7 mouse cellular contexts compared by ENCODE assay signal in genomic region chr17:49171252-49172047, GRCm38 (mm10).
A peak's percentile ranks its signal among the peaks of the same experiment; 100 is the strongest.
DNase-seq lines count a peak whose midpoint lies in the region; ATAC-seq and TF ChIP-seq lines count a peak whose summit lies in the region.

No protein-coding gene starts in this region.

- H3K27me3 ChIP-seq in forebrain, embryonic 15.5 days: no peaks in the 10 kb centered on the region
- H3K27me3 ChIP-seq in hindbrain, embryonic 15.5 days: peaks cover 5% of the 10 kb centered on the region
- no peaks in the 10 kb centered on the region for H3K27me3 ChIP-seq in liver, postnatal 0 days (ENCODE audit: insufficient read depth, low read length)
- no peaks in the 10 kb centered on the region for H3K27me3 ChIP-seq in neural tube, embryonic 14.5 days (ENCODE audit: control insufficient read depth, insufficient read depth, low read length)

- peak overlapping the region; percentile 42 for H3K4me3 ChIP-seq in forebrain, embryonic 15.5 days
- H3K4me3 ChIP-seq in hindbrain, embryonic 15.5 days: peak overlapping the region; percentile 35
- peak overlapping the region; percentile 17; the same call in 1 of the 2 replicates for H3K4me3 ChIP-seq in liver, postnatal 0 days (ENCODE audit: low read depth, low read length)
- peak overlapping the region; percentile 23 for H3K4me3 ChIP-seq in neural tube, embryonic 14.5 days (ENCODE audit: low read depth, low read length)

- no peaks in the 10 kb centered on the region for H3K9me3 ChIP-seq in forebrain, embryonic 15.5 days
- H3K9me3 ChIP-seq in hindbrain, embryonic 15.5 days: no peaks in the 10 kb centered on the region
- H3K9me3 ChIP-seq in liver, postnatal 0 days (ENCODE audit: low read length): no peaks in the 10 kb centered on the region
- H3K9me3 ChIP-seq in neural tube, embryonic 14.5 days (ENCODE audit: control insufficient read depth, low read length): no peaks in the 10 kb centered on the region

- H3K4me1 ChIP-seq in forebrain, embryonic 15.5 days: peaks cover 17% of the 10 kb centered on the region
- peaks cover 21% of the 10 kb centered on the region for H3K4me1 ChIP-seq in hindbrain, embryonic 15.5 days (replicated peaks)
- H3K4me1 ChIP-seq in liver, postnatal 0 days (ENCODE audit: insufficient read depth): peaks cover 6% of the 10 kb centered on the region; the same call in 1 of the 2 replicates
- H3K4me1 ChIP-seq in neural tube, embryonic 14.5 days (ENCODE audit: control insufficient read depth, insufficient read depth, low read length): peaks cover 11% of the 10 kb centered on the region; the same call in 1 of the 2 replicates

- whole genome bisulfite sequencing in forebrain, embryonic 15.5 days: 6% methylated on average over 20 of the region's 20 CpGs
- 6% methylated on average over 20 of the region's 20 CpGs for WGBS in hindbrain, embryonic 15.5 days
- WGBS in liver, postnatal 0 days (ENCODE audit: insufficient replicate concordance): 4% methylated on average over 20 of the region's 20 CpGs
- WGBS in neural tube, embryonic 14.5 days: 6% methylated on average over 20 of the region's 20 CpGs

- no peak for TF ChIP-seq EP300 in liver, postnatal 0 days (IDR thresholded peaks at IDR 0.05; ENCODE audit: low read depth)

- ATAC-seq in activated CD4-positive, CD25-positive, alpha-beta regulatory T cell, adult 4 months: peak; percentile 54
- ATAC-seq in forebrain, embryonic 15.5 days (replicated peaks): peak; percentile 71
- ATAC-seq in hindbrain, embryonic 15.5 days (ENCODE audit: low FRiP score, low read depth): peak; percentile 68
- ATAC-seq in liver, postnatal 0 days: no peak
- ATAC-seq in neural tube, embryonic 14.5 days (ENCODE audit: low read depth): peak; percentile 15; the same call in 1 of the 2 replicates
- no peak for ATAC-seq in erythroid progenitor cell, adult 5-6 weeks (replicated peaks; ENCODE audit: low FRiP score, poor library complexity, severe bottlenecking)

- TF ChIP-seq CTCF in liver, postnatal 0 days (IDR thresholded peaks at IDR 0.05; ENCODE audit: low read depth): no peak

- H3K4me2 ChIP-seq in forebrain, embryonic 15.5 days (replicated peaks): peak overlapping the region; percentile 79
- peak overlapping the region; percentile 76 for H3K4me2 ChIP-seq in hindbrain, embryonic 15.5 days
- H3K4me2 ChIP-seq in liver, postnatal 0 days (ENCODE audit: low read depth, low read length): peak overlapping the region; percentile 57
- H3K4me2 ChIP-seq in neural tube, embryonic 14.5 days (ENCODE audit: low read depth, low read length): peak overlapping the region; percentile 65

- peak overlapping the region; percentile 38 for H3K9ac ChIP-seq in forebrain, embryonic 15.5 days (replicated peaks)
- peak overlapping the region; percentile 38; the same call in 1 of the 2 replicates for H3K9ac ChIP-seq in hindbrain, embryonic 15.5 days
- no peak overlapping the region for H3K9ac ChIP-seq in liver, postnatal 0 days (replicated peaks)
- no peak overlapping the region for H3K9ac ChIP-seq in neural tube, embryonic 14.5 days (replicated peaks; ENCODE audit: low read depth, low read length)

- DNase-seq in ES-CJ7 (ENCODE audit: low read depth, low spot score): peak; percentile 9
- peak; percentile 52 for DNase-seq in liver, postnatal 0 days

- no peak overlapping the region for H3K27ac ChIP-seq in forebrain, embryonic 15.5 days (replicated peaks)
- H3K27ac ChIP-seq in hindbrain, embryonic 15.5 days (replicated peaks): no peak overlapping the region
- no peak overlapping the region for H3K27ac ChIP-seq in liver, postnatal 0 days (ENCODE audit: low read depth)
- no peak overlapping the region for H3K27ac ChIP-seq in neural tube, embryonic 14.5 days (ENCODE audit: low read depth, low read length)

- H3K36me3 ChIP-seq in forebrain, embryonic 15.5 days: no peaks in the 10 kb centered on the region
- H3K36me3 ChIP-seq in hindbrain, embryonic 15.5 days: no peaks in the 10 kb centered on the region
- H3K36me3 ChIP-seq in liver, postnatal 0 days (replicated peaks; ENCODE audit: insufficient read depth, low read length): no peaks in the 10 kb centered on the region
- H3K36me3 ChIP-seq in neural tube, embryonic 14.5 days (ENCODE audit: control insufficient read depth, insufficient read depth, low read length): no peaks in the 10 kb centered on the region

Comparison
In these comparisons a context has a peak if more than half of its experiments do, and no peak if none do; other contexts are left out.
1. ATAC-seq: peak in activated CD4-positive, CD25-positive, alpha-beta regulatory T cell, adult 4 months (single experiment), forebrain, embryonic 15.5 days (single experiment), hindbrain, embryonic 15.5 days (single experiment) and neural tube, embryonic 14.5 days (single experiment); none in liver, postnatal 0 days (single experiment) and erythroid progenitor cell, adult 5-6 weeks (single experiment).
2. H3K9ac ChIP-seq: peak in forebrain, embryonic 15.5 days (single experiment) and hindbrain, embryonic 15.5 days (single experiment); none in liver, postnatal 0 days (single experiment) and neural tube, embryonic 14.5 days (single experiment).
3. Peak in every context shown above with its lines, with median percentiles within 50 percentile points of each other: H3K4me2 ChIP-seq and H3K4me3 ChIP-seq.